Mouse (Mus musculus): ENCODE results near the gene Npr2.

The Npr2 gene

DNA sequence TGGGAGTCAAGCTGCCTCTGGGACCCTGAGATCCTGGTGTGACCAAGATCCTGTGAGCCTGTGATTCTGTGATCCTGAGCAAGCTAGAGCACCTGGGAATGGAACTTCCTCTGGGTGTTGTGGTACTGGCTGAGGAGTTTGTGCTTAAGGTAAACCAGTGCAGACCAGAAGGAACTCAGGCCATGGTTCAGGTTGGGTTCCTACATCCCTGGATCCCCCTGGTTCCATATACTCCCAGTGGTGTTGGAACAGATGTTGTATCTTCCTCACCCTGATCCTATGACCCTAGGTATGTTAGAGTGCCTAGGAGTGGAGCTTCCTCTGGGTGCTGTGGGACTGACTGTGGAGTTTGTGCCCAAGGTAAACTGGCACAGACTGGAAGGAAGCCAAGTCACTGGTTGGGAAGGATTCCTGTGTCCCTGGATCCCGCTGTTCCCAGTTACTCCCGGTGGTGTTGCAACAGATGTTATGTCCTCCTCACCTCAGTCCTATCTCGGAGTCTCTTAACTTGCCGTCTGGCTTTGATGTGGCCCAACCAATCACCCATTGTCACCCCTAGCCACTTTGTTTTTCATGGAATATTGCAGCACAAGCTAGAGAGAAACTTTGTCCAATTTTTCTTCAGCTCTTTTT is 11.5 kb upstream of the Npr2 start:
- DNase-seq (ENCODE audit: low read depth, low spot score) = no peak

DNA sequence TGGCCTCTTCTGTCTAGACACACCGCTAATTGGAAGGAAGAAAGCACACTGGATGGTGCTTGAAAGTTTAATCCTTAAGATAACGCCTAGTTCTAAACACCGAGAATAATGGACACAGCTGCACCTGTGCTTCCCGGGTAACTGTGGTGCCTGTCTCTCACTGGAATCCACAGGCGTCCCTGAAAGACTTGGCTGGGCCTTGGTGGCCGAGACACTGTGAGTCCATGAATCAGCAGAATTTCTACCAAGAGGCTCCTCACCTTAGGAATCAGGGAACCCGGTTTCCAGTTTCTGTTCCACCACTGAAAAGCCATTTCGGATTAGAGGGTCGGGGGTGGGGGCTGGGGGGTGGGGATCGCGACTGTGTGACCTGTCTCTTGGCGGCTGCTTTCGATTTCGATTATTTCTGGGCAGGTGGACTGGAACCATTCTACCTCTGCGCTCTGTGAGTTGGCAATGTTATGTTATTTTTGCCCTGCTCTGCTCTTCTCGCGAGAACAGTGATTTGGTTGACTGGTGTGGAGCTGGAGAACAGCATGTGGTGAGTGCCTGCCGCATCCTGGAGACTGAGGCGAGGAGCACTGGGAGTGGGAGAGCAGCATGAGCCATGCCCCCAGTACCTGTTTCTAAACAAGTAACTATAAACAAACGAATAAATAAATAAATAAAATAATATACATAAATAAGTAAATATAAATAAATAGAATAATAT is 2.5 kb upstream of the Npr2 start:
- DNase-seq (ENCODE audit: low read depth, low spot score) = peak; percentile 45

DNA sequence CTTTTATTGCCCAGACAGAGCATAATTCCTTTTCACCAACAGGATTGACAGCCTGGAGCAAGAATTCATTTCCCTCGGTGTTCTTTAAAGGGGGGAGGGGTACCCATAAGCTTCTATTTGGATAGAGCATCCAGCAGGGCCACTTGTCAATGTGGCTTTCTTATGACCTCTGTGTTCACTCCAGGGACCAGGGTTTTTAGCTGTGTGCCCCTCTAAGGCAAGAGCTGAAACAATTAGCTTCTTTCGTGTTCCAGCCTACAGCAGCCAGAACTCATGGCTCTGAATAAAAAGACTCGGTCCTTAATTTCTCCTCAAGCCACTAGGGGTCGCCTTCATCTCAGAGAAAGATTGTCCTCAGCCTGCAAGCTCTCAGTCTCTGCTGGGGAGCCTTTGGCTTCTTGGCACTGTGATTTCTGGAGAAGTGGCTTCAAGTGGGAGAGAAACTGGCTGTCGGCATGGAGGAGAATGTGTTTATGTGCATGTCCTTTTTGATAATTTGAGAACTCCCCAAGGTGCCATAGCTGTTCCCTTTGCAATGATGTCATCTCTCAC is 1.6 kb upstream of the Npr2 start:
- peak; percentile 87 for DNase-seq (ENCODE audit: low read depth, low spot score)

DNA sequence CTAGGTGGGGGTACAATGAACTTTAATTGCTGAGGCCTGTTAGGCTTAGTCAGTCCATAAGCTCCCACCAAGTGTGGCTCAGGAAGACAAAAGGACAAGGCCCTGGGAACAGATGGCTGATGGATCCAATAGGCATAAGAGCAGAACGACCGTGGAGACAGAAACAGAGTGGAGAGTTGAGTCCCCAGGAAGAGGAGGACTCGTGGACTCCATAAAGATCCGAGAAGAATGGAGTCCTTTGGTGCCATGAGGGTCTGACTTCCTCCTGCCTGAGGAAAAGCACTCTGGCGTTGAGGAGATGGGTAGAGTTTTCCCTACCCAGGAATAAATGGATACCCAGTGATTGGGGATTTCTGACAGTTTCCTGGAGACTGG is 1.1 kb upstream of the Npr2 start:
- DNase-seq (ENCODE audit: low read depth, low spot score) = peak; percentile 30

DNA sequence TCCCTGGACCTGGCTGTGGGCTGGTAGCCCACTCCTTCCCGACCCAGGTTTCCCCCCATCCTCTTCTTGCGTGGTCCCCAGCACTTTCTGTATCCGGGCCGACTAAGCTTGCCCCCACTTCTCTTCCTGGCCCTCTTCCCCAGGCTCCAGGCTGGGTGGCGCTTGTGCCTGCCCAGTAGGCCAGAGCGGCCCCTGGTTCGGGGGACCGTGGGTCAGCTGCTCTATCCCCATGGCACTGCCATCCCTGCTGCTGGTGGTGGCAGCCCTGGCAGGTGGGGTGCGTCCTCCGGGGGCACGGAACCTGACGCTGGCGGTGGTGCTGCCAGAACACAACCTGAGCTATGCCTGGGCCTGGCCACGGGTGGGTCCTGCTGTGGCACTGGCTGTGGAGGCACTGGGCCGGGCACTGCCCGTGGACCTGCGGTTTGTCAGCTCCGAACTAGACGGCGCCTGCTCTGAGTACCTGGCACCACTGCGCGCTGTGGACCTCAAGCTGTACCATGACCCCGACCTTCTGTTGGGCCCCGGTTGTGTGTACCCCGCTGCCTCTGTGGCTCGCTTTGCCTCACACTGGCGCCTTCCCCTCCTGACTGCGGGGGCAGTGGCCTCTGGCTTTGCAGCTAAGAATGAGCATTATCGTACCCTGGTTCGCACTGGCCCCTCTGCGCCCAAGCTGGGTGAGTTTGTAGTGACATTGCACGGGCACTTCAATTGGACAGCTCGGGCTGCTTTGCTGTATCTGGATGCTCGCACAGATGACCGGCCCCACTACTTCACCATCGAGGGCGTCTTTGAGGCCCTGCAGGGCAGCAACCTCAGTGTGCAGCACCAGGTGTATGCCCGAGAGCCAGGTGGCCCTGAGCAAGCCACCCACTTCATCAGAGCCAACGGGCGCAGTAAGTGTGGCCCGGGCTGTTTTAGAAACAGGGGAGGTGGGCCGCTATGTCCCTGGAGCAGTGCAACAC is 503 bp downstream of the Npr2 start:
- DNase-seq (ENCODE audit: low read depth, low spot score) = no peak

DNA sequence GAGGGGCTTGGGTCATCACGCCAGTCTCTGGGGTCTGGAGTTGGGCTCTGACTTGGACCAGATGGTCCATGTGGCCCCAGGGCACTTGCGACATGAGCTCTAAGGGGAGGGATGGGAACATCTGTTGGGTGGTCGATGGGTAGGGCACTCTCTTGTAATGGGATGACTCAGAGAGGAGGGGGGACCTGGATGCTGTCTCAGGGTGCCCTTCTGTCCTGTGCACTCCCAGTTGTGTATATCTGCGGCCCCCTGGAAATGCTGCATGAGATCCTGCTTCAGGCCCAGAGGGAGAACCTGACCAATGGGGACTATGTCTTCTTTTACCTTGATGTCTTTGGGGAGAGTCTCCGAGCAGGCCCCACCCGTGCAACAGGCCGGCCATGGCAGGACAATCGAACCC is 1.6 kb downstream of the Npr2 start:
- DNase-seq (ENCODE audit: low read depth, low spot score) = no peak

DNA sequence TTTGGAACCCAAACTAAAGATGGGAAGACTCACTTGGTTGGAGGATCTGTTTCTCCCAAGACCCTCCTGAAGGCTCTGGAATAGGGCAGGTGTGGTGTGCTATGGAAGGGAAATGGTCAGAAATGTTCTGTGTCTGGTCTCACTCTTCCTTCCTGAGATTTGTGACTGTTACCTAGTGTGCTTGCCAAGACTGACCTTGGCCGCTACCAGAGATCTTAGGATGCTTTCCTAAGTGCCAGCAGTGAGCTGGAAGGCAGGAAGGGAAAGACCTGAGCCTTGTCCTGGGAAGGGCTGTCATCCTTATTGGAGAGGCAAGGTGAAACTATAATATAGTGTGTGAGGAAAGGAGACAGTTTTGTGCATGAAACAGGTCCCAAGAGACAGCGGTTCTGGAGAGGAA is 2.0 kb downstream of the Npr2 start:
- no peak for DNase-seq (ENCODE audit: low read depth, low spot score)

DNA sequence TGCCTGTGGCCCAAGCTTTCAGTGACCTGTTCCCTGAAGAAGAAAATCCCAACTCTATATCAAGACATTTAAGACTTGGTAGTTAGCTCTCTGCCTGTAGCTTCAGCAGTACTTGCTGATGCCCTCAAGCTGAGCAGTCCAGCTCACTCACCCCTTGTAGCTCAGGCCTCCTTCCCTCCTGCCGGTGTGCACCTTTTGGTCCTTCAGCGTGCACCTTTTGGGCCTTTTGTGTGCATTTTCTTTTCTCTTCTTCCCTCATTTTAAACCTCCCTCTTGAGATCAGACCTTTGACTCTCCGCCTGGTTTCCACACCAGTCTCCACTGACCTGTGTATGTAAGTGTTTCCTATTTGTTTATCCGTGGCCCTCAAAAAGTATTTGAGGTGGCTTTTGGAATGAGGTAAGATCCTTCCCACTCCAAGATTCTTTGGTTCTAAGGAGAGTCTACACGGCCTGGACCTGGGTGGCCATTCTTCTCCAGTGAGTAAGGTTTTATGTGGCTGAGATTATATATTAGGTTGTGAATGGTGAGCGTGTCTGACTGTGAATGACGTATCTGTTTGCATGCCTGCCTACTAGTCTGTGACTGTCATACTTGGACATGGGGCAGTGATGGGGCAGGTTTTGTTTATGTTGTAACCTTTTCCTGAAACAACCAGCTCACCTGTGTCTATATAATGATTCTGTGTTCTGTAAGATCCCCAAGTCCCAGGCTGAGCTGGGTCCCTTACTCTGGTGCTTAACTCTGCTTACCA is 3.1 kb downstream of the Npr2 start:
- no peak for DNase-seq (ENCODE audit: low read depth, low spot score)

DNA sequence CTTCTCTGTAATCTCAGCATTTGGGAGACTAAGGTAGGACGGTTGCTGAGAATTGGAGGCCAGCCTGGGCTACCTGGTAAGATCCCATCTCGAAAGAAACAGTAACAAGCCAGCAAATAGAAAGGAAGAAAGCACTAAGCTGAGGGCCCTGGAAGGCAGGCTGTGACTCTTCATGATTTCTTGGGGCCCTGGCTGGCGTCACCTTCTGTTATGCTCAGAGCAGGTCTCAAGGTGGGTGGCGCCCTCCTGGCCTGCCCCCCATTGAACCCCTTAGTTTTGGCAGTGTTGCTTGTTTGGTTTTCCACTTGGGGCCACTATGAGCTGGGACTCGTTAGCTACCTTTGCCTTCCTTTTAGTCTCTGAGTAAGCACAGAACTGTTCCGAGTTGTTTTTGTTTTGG is 5.0 kb downstream of the Npr2 start:
- DNase-seq (ENCODE audit: low read depth, low spot score) = no peak

DNA sequence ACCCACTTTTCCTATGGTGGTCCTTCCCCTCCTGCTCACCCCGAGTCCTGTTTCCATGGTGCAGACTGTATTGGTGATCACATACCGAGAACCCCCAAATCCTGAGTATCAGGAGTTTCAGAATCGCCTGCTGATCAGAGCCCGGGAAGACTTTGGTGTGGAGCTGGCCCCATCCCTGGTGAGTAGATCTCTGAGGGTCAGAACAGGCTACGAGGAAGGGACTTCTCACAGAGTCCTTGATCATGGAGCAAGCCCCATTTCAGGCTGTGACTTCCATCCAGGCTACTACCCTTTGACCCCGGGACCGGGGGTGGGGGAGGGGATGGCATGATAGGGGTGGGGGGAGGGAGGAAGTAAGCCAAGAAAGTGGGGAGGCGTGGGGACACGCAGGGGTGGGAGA is 8.3 kb downstream of the Npr2 start:
- no peak for DNase-seq (ENCODE audit: low read depth, low spot score)

DNA sequence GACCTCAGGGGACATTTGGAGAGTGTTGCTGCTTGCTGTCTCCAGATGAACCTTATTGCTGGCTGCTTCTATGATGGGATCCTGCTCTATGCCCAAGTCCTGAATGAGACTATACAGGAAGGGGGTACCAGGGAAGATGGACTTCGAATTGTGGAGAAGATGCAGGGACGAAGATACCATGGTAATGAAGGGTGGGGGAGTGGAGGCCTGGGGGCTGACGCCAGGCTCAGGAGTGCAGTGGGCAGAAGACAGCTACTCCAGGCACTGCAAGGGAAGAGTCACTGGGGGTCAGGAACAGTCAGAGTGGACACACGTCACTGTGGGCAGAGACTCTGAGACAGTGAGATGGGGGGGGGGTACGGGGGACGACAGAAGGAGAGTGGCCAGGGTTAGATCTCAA is 8.8 kb downstream of the Npr2 start:
- no peak for DNase-seq (ENCODE audit: low read depth, low spot score)

DNA sequence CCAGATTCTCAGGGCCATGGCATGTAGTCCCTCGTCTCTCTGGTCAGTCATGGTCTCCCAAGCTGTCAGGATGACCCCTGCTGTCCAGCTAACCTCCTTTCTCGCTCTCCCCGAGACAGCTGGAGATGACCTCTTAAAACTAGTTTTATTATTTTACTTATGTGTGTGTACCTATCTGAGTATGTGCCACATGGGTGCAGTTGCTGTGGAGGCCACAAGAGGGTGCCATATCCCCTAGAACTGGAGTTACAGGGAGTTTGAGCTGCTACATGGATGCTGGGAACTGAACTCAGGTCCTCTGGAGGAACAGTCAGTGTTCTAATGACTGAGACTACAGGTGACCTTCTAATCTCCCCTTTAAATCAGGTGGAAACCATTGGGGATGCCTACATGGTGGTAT is 18.0 kb downstream of the Npr2 start:
- no peak for DNase-seq (ENCODE audit: low read depth, low spot score)

DNA sequence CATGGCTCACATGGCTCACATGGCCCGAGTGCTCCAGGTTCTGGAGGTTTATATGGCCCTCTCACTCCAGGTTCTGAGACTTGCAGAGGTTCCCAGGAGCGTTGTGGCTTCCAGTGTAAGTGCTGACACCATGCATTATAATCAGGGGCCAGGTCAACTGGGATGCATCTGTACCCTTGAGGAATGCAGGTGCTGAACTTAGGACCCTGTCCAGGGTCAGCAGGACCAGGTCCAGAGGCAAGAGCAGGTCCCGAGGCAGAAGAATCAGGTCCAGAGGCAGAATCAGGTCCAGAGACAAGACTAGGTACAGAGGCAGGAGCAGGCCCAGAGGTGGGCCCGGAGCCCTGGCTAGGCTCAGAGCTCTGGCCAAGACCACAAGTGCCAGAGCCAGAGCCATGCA is 21.0 kb downstream of the Npr2 start:
- no peak for DNase-seq (ENCODE audit: low read depth, low spot score)

DNA sequence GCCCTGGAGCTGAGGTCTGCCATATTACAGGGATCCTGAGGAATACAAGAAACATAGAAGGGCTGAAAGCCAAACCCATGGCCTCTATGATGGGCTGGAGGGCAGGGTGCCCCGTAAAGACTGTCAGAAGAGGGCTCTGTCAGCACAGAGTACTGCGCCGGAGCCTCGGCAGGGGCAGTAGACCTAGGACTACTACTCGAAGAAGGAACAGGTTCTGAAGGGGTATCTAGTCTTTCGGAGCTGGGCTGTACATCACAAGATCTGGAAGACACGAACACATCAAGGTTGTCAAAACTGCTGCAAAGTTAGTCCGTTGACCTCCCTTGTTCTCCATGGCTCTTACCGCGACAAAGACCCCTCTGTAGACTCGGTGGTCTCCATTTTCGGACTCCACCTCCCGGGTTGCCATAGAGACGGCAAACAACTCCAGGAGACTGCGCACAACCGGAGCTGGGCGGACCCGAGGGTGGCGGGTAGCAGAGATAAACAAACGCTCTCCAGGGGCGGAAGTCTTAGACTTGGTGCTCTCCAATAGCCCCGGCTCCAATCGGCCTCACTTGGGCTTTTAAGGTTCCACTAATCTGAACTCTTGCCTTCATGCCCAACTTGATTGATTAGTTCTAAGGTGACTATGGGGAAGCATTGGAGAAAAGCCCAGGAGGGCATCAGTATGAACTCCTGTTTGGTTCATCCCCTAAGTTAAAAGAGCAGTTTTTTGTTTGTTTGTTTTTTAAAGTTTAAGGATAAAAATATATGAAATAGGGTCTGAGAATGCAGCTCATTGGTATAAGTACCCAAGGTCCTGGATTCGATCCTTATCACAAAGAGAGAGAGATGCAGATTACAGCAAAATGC is 21.7 kb downstream of the Npr2 start, which contains the start of gene Spag8:
Gene Spag8 (minus strand): TSS at position 434 of the 855 bp plus-strand sequence.
- DNase-seq (ENCODE audit: low read depth, low spot score) = peak; percentile 75

DNA sequence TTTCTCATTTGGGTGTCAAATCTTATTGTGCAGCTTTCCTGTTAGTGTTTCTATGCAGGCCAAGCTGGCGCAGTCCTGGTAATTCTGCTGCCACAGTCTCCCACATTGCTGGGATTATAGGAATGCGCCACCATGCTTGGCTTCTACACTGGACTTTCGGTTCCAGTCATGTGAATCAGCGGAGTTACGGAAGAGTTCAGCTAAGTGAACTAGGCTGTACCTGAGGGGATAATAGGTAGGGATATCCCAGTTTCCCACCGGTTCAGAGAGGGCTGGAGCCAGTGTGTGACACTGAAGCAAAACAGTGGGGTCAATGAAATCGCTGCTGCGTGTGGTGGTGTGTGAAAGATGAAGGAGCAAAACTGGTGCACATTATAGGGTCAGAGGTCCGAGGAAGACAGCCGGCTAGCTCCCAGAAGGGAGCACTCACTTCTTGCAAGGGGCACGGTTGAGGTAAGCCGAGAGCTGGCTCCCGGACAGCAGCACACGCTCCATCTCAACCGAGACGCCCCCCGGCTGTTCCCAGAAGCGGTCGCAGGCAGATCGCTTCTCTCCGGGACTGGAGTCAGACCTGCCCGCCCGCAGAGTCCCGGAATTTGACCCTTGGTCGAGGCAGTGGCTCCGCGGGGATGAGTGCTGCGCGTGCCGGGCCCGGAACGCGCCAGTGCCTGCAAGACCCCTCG is 24.1 kb downstream of the Npr2 start:
- no peak for DNase-seq (ENCODE audit: low read depth, low spot score)

DNA sequence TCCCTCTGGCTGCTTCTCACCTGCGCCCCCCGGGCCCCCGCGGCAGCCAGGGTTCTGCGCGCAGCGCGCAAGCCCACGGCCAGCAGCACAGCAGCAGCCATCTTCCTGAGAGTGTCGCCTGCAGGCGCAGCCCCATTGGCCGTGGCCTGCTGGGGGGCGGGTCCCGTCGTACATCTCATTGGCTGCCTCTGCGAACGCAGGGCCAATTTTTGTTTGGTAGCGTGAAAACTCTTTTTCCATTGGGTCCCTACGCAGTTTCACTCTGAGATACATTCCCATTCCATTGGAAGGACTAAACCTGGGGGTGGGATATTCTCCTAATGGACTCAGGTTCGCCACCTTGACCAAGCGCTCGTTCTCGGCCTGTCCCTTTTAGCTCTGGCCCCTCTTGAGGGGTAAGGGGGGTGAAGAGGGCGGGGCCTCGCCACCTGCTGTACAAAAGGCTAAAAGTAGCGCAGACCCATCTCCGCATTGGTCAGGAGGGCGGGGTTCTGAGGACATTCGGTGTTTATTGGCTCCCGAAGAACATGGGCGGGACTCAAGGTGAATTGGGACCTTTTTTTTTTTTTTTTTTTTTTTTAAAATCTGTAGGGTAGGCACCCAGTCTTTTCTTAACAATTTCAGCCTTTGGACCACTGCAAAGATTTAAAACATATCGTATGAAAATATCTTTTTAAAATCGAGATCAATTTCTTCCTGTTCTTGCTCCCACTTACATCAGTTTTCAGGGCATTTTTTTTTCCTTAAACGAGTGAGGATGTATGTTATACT is 24.8 kb downstream of the Npr2 start, which contains the start of gene Hint2:
Gene Hint2 (minus strand): TSS at position 128 of the 771 bp plus-strand sequence.
- DNase-seq (ENCODE audit: low read depth, low spot score) = peak; percentile 97

DNA sequence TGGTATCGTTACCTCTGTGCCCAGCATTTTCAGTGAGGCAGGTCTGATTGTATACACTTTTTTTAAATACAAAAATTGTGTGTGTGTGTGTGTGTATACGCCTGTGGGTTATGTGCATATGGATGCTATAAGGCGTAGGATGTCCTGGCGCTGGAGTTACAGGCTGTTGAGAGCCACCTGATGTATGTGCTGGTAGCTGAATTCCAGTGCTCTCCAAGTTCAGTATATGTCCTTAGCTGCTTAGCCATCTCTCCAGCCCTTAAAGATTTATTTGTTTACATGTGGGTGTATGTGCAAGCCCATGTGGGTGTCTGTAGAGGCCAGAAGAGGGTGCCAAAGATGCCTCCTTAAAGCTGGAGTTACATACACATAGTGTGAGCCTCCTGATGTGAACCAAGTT is 25.4 kb downstream of the Npr2 start:
- no peak for DNase-seq (ENCODE audit: low read depth, low spot score)

DNA sequence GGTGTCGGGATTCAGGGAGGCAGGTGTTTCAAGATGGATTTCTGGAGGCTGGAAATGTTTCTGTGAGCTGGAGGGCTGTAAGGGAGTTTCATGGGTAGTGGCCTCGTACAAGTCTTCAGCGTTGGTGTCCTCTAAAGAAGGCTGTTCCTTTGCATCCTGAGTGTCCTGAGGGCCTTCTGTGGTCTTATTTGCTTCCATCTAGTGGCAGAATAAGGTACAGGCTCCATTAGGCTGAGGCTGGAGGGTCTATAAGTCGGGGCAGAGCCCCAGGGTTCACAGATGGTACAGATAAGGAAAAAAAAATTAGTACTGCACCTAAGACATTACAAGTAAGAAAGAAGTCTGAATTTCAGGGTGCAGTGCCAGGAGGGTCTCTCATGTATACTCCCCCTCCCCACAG is 34.7 kb downstream of the Npr2 start:
- DNase-seq (ENCODE audit: low read depth, low spot score) = peak; percentile 40

Measured in mesoderm, embryonic 11.5 days (tissue).